Mouse (Mus musculus) liver, postnatal 0 days (tissue): Measurements from ENCODE around the gene Olfr591.

Experiments
- CTCF ChIP-seq: sonication (generic); IDR thresholded peaks from 2 replicates; pipeline ENCODE4 v1.5.1; 2016; ENCODE audit warnings: antibody characterized with exemption, low read depth
- EP300 ChIP-seq: IDR thresholded peaks from 2 replicates; pipeline ENCODE4 v1.6.1; 2016; ENCODE audit warnings: antibody characterized with exemption, low read depth, mild to moderate bottlenecking

DNA sequence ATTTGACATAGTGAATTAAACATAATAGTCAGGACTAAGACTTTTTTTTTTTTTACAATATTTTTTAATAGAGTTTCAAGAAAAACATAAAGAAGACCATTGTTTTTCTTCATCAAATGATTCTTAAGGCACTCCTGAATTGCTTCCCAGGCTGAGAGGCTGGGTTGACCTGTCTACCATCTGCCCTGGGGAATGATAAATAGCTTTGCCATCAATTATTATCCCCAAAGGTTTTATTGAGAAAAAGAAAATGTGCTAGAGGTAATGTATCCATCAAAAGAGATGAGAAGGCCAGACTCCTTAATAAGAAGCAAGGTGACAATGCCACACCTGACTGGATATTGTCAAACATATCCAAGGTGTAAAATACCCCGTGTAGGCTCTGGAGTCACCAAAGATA is 37.6 kb downstream of the Olfr591 start, which contains the start of gene Olfr588-ps1:
- TF ChIP-seq EP300 (no peak), CTCF (no peak)
